Mouse (Mus musculus): ENCODE data around the gene Wdfy4.

The Wdfy4 gene

DNA sequence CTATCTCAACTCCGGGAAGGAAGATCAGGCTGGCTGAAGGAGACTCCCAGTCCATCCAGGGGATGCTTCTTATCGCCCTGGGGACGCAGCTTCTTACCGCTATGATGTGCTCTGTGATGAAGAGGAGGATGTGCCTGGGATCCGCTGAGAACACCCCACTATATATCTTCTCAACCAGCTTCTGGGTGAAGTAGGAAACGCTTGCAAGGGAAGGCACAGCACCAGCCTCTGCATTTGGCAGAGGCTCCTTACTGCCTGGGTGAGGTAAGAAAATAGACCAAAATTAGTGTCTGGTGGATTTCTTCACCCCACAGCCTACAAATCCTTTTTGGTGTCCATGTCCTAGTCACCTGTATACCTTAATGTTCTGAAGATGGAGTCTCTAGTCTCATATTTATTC, 107.2 kb downstream of the Wdfy4 start:
- DNase-seq (ENCODE audit: low spot score): no peak

DNA sequence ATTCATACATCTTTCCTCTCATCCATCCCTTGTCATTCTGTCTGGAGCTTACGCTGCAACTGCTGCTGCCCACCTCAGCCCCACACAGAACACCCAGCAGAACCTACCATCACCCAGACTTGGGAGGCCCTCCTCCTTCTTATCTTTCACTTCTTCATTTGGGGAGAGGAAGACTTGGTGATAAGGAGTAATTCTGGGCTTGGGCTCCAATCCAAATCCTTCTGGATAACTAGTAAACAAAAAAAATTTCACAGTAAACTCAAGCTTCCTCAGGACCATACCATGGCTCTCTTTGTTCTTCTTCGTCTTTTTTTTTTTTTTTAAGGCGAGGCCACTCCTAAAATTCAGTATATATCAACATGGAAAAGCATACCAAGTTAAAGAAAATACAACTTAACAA, 112.0 kb downstream of the Wdfy4 start:
- DNase-seq (ENCODE audit: low spot score): no peak

- DNase-seq (ENCODE audit: low spot score): no peak
Observed at GRCm38 (mm10) chr14:33072351-33072750, 113.0 kb downstream of the Wdfy4 start.

- DNase-seq (ENCODE audit: low spot score): no peak
Observed at GRCm38 (mm10) chr14:33067676-33068075, 117.6 kb downstream of the Wdfy4 start.

DNA sequence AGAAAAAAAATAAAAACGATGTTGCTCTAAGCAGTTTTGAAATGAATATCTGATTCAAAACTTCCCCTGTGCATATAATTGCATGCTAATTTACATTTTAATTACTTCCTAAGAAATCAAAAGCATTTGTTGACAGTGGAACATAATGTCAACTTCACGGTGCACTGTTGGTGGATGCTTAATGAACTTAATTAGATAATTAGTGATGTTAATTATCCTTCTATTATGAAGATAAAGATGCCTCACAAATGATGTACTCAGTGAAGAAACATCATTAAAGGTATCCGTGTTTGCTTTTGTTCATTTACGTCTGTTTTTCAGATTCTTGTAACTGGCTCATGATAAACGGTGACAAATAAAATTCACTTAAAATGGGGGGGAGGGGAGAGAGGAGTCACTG, 122.3 kb downstream of the Wdfy4 start:
- DNase-seq (ENCODE audit: low spot score): no peak

GRCm38 (mm10) chr14:33058881-33059660, 126.2 kb downstream of the Wdfy4 start:
- no peak for DNase-seq (ENCODE audit: low spot score)

DNA sequence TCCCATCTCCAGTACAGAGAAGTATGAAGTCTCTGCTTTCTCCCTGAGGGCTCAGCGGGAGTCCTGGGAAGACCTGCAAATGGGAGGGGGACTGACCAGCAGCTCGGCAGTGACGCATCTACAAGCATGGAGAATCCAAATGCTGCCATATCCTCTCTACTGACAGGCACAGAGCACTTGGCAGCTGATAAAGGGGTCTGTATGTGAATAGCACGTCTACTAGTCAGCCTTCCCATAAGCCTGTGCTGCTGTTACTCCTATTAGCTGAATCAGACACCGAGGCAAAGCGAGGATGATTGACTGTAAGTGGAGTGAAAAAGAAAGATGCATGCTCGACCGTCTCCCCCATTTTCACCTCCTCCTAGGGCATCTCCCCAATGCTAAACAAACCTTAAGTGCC, 131.9 kb downstream of the Wdfy4 start:
- DNase-seq (ENCODE audit: low spot score): no peak

DNA sequence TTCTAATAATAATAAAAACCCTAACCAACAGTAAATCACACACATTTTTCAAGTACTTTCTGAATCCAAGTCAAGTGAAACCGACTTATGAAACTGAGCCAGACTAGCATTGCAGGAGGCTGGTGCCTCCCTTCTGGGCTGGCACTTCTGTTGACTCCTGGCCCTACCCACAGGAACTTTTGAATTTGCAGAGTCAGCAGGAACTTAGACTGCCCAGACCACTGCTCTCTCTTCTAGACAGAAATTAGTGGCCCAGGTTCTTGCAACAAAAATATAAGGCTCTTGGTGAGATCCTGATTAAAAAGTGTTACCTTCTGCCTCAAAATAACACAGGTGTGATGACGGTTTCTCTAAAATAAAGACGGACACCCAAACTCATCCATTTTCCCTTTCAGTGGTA, 140.1 kb downstream of the Wdfy4 start:
- no peak for DNase-seq (ENCODE audit: low spot score)

- DNase-seq (ENCODE audit: low spot score): no peak
Observed at GRCm38 (mm10) chr14:33036811-33037210, 148.5 kb downstream of the Wdfy4 start.

DNA sequence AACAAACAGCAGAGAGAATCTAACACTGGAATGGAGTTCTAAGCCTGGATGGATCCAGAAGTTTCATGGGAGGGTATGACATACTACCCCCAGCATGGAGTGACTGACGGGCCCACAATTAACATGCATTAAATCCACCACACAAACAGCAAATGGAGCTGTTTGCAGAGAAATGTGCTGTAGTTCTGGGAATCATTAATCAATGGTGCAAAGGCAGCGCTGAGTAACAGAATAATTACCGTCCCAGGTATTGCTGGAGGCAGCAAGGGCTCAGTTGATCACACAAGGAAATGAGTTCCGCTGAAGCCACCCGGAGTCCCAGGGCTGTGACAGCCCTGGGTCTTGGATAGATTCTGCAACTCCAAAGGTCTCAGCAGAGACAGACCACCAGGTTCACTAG, 149.9 kb downstream of the Wdfy4 start:
- no peak for DNase-seq (ENCODE audit: low spot score)

GRCm38 (mm10) chr14:33033424-33033823, 151.9 kb downstream of the Wdfy4 start:
- DNase-seq (ENCODE audit: low spot score): no peak

DNA sequence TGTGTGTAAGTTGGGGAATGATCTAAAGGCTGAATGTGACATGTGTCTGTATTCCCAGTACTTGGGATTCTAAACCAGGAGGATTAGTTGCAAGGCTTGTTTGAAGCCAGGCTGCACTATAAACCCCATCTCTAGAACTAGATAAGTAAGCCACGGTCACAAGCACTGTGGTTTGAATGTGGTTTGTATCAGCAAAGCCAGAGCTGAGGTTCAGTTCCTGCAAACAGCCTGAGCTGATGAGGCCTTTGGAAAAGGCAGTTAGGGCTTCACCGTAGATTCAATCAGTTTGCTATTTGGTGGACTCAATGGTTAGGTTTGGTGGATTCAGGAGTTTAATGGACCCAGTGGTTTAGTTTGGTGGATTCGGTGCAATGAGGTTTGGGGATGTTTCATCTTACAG, 154.5 kb downstream of the Wdfy4 start:
- DNase-seq (ENCODE audit: low spot score): no peak

DNA sequence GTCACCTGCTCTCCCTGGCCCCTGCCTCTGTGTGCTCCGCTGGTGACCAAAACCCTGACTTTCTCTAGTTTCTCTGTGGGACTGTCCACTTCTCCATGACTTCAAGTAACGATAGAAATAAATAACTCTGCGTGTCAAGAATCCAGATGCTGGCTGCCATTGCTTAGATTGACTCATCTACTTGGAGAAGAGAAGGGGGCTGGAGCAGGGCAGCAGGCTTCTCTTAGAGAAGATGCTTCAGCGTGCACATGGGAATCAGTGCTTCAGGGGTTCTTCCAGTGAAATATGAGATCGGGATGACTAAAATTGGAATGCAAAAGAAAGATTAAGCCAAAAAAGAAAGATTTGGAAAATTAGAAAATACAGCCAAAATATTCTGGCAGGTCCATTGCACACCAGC, 165.7 kb downstream of the Wdfy4 start:
- no peak for DNase-seq (ENCODE audit: low spot score)

DNA sequence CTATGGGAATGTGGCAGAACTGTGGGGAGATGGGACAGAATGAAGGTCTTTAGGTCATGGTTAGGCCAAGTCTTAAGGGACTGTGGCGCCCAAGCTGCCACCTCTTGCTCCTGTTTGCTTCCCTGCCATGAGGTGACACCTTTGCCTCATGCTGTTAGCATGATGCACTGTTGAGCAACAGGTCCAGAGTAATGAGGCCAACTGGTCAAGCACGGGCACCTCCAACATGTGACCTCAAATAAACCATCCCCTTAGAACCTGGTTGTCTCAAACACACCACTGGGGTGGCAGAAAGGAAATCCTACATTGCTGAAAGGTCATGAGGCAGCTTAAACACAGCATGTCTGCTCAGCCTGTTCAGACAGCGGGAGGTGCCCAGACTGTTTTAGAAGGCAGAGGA, 166.3 kb downstream of the Wdfy4 start:
- no peak for DNase-seq (ENCODE audit: low spot score)

GRCm38 (mm10) chr14:33007638-33008037, 177.7 kb downstream of the Wdfy4 start:
- no peak for DNase-seq (ENCODE audit: low spot score)

DNA sequence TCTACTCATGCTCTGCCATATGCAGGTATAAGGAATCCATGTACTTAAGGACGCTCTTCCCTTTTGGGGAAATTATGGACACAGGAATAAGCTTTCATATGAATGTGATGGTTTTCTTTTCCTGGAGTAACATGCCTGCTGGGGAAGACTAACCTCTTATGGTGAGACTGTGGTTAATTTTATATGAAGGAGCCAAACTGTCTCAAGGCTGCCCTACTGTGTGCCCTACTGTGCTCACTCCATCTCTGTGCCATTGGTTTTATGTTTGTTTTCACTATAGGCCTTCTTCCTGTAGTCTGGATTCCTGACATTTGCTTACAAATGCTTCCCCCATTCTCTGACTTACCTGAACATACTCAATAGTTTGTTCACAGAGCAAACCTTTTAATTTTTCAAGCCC, 180.2 kb downstream of the Wdfy4 start:
- no peak for DNase-seq (ENCODE audit: low spot score)

- DNase-seq (ENCODE audit: low spot score): no peak
Observed at GRCm38 (mm10) chr14:33000112-33000979, 185.0 kb downstream of the Wdfy4 start.

DNA sequence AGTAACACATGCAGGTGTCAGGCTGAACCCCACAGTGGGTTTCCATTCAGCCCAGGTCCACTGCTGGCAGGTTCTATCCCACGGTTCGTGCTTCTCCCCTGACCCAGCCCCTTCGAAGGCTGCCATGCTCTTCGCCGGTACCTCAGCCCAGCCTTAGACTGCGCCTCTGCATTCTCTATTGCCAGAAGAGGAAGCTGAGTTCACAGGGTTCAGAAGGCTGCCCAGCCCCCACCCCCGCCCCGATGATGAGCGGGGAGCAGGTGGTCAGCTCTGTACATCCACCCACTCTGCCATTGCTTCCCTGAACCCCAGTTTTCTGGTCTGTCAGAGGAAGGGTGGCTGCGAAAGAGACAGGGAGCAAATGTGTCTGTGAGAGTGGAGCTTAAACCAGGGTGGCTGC, 185.8 kb downstream of the Wdfy4 start:
- DNase-seq (ENCODE audit: low spot score): no peak

GRCm38 (mm10) chr14:32994954-32995636, 190.2 kb downstream of the Wdfy4 start:
- DNase-seq (ENCODE audit: low spot score): no peak

- no peak for DNase-seq (ENCODE audit: low spot score)
Observed at GRCm38 (mm10) chr14:32991082-32991481, 194.2 kb downstream of the Wdfy4 start, which contains the start of gene Lrrc18. Gene Lrrc18 (plus strand): TSS chr14:32991382.

- no peak for DNase-seq (ENCODE audit: low spot score)
Observed at GRCm38 (mm10) chr14:32986659-32987058, 198.6 kb downstream of the Wdfy4 start.

DNA sequence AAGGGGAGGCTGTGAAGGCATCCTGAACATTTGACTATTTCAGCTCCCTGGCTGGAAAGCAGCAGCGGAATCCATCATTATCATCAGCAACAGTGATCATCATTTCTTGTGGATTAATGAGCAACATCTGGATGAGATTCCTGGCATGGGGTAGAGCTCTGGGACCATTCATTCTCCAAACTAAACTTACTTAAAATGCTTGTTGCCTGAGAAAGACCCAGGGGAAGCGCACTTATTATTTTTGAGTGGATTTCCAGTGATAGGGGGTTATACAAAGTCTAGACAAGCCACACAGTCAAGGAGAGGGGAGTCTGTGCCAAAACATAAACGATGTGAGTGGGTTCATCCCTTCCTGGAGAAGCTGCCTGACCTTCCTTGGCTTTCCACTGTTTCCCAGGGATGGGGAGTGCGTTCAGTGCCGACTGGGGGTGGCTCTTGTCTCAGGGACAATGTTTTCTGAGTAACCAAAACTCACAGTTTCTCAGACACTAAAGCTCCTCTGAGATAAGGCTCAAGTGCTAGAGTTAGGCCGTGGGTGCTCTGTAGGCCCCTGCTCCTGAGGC, 201.1 kb downstream of the Wdfy4 start:
- no peak for DNase-seq (ENCODE audit: low spot score)
